Mouse (Mus musculus): Measurements from ENCODE around the gene Zranb1. TPM values are rescaled to one million over a fixed set of nuclear protein-coding genes. Genes with fewer than 3 reads are reported as not detected.

Zranb1 gene
- polyA plus RNA-seq, 1 experiment, result 8.2 TPM

- Histone ChIP-seq H3K27ac (ENCODE audit: insufficient read depth, low read depth, low read length) (no peak overlapping the region), H3K27me3 (replicated peaks; ENCODE audit: control insufficient read depth, insufficient read depth, low read length) (no peaks in the 10 kb centered on the region), H3K4me1 (ENCODE audit: control insufficient read depth, insufficient read depth, low read length) (peaks cover 13% of the 10 kb centered on the region), H3K36me3 (ENCODE audit: control insufficient read depth, insufficient read depth, low read length) (no peaks in the 10 kb centered on the region), H3K4me3 (ENCODE audit: insufficient read depth, low read depth, low read length) (no peak overlapping the region)
- TF ChIP-seq CTCF (conservative IDR thresholded peaks at IDR 0.05; ENCODE audit: insufficient read depth, insufficient read length, low read depth, low read length) (no peak), POLR2A (IDR thresholded peaks at IDR 0.05; ENCODE audit: low read depth, low read length) (no peak)
- DNase-seq, result no peak
- 62% methylated on average over 7 of the region's 7 CpGs for WGBS
Measured at GRCm38 (mm10) chr7:133015416-133016070, 84.6 kb downstream of the Zranb1 start.

- 81% methylated on average over 7 of the region's 7 CpGs for WGBS
- peaks cover 7% of the 10 kb centered on the region for H3K4me1 ChIP-seq (ENCODE audit: control insufficient read depth, insufficient read depth, low read length)
- H3K27me3 ChIP-seq (replicated peaks; ENCODE audit: control insufficient read depth, insufficient read depth, low read length), result no peaks in the 10 kb centered on the region
- no peak overlapping the region for H3K4me3 ChIP-seq (ENCODE audit: insufficient read depth, low read depth, low read length)
- no peak for DNase-seq
- no peak overlapping the region for H3K27ac ChIP-seq (ENCODE audit: insufficient read depth, low read depth, low read length)
- TF ChIP-seq POLR2A (IDR thresholded peaks at IDR 0.05; ENCODE audit: low read depth, low read length) (no peak), CTCF (conservative IDR thresholded peaks at IDR 0.05; ENCODE audit: insufficient read depth, insufficient read length, low read depth, low read length) (no peak)
- H3K36me3 ChIP-seq (ENCODE audit: control insufficient read depth, insufficient read depth, low read length), result no peaks in the 10 kb centered on the region
Measured at GRCm38 (mm10) chr7:133018961-133019360, 88.0 kb downstream of the Zranb1 start.

- DNase-seq, result peak; percentile 63
- no peak overlapping the region for H3K27ac ChIP-seq (ENCODE audit: insufficient read depth, low read depth, low read length)
- WGBS, result 29% methylated on average over 6 of the region's 6 CpGs
- H3K4me1 ChIP-seq (ENCODE audit: control insufficient read depth, insufficient read depth, low read length), result peaks cover 7% of the 10 kb centered on the region
- no peaks in the 10 kb centered on the region for H3K36me3 ChIP-seq (ENCODE audit: control insufficient read depth, insufficient read depth, low read length)
- no peaks in the 10 kb centered on the region for H3K27me3 ChIP-seq (replicated peaks; ENCODE audit: control insufficient read depth, insufficient read depth, low read length)
- TF ChIP-seq CTCF (conservative IDR thresholded peaks at IDR 0.05; ENCODE audit: insufficient read depth, insufficient read length, low read depth, low read length), result no peak
- TF ChIP-seq POLR2A (IDR thresholded peaks at IDR 0.05; ENCODE audit: low read depth, low read length), result no peak
- H3K4me3 ChIP-seq (ENCODE audit: insufficient read depth, low read depth, low read length), result no peak overlapping the region
Measured at GRCm38 (mm10) chr7:133019481-133020020, 88.6 kb downstream of the Zranb1 start.

- Histone ChIP-seq H3K27me3 (replicated peaks; ENCODE audit: control insufficient read depth, insufficient read depth, low read length) (no peaks in the 10 kb centered on the region), H3K4me1 (ENCODE audit: control insufficient read depth, insufficient read depth, low read length) (peaks cover 5% of the 10 kb centered on the region), H3K27ac (ENCODE audit: insufficient read depth, low read depth, low read length) (no peak overlapping the region), H3K4me3 (ENCODE audit: insufficient read depth, low read depth, low read length) (no peak overlapping the region), H3K36me3 (ENCODE audit: control insufficient read depth, insufficient read depth, low read length) (no peaks in the 10 kb centered on the region)
- 54% methylated on average over 1 of the region's 1 CpGs for WGBS
- DNase-seq, result no peak
- TF ChIP-seq CTCF (conservative IDR thresholded peaks at IDR 0.05; ENCODE audit: insufficient read depth, insufficient read length, low read depth, low read length) (no peak), POLR2A (IDR thresholded peaks at IDR 0.05; ENCODE audit: low read depth, low read length) (no peak)
Measured at GRCm38 (mm10) chr7:133024694-133025093, 93.8 kb downstream of the Zranb1 start.

- Histone ChIP-seq H3K27ac (ENCODE audit: insufficient read depth, low read depth, low read length) (no peak overlapping the region), H3K4me1 (ENCODE audit: control insufficient read depth, insufficient read depth, low read length) (no peaks in the 10 kb centered on the region; the same call in 1 of the 2 replicates), H3K36me3 (ENCODE audit: control insufficient read depth, insufficient read depth, low read length) (no peaks in the 10 kb centered on the region), H3K27me3 (replicated peaks; ENCODE audit: control insufficient read depth, insufficient read depth, low read length) (no peaks in the 10 kb centered on the region), H3K4me3 (ENCODE audit: insufficient read depth, low read depth, low read length) (no peak overlapping the region)
- 96% methylated on average over 4 of the region's 4 CpGs for WGBS
- no peak for TF ChIP-seq POLR2A (IDR thresholded peaks at IDR 0.05; ENCODE audit: low read depth, low read length)
- TF ChIP-seq CTCF (conservative IDR thresholded peaks at IDR 0.05; ENCODE audit: insufficient read depth, insufficient read length, low read depth, low read length), result no peak
- DNase-seq, result no peak
Measured at GRCm38 (mm10) chr7:133027930-133028329, 97.0 kb downstream of the Zranb1 start.

GRCm38 (mm10) chr7:133029004-133029403 lies 98.1 kb downstream of the Zranb1 start:
- DNase-seq, result no peak
- Histone ChIP-seq H3K36me3 (ENCODE audit: control insufficient read depth, insufficient read depth, low read length) (no peaks in the 10 kb centered on the region), H3K27me3 (replicated peaks; ENCODE audit: control insufficient read depth, insufficient read depth, low read length) (no peaks in the 10 kb centered on the region), H3K27ac (ENCODE audit: insufficient read depth, low read depth, low read length) (no peak overlapping the region), H3K4me3 (ENCODE audit: insufficient read depth, low read depth, low read length) (no peak overlapping the region), H3K4me1 (ENCODE audit: control insufficient read depth, insufficient read depth, low read length) (no peaks in the 10 kb centered on the region; the same call in 1 of the 2 replicates)
- WGBS, result 78% methylated on average over 8 of the region's 8 CpGs
- TF ChIP-seq CTCF (conservative IDR thresholded peaks at IDR 0.05; ENCODE audit: insufficient read depth, insufficient read length, low read depth, low read length) (no peak), POLR2A (IDR thresholded peaks at IDR 0.05; ENCODE audit: low read depth, low read length) (no peak)

- Histone ChIP-seq H3K4me1 (ENCODE audit: control insufficient read depth, insufficient read depth, low read length) (no peaks in the 10 kb centered on the region; the same call in 1 of the 2 replicates), H3K27me3 (replicated peaks; ENCODE audit: control insufficient read depth, insufficient read depth, low read length) (no peaks in the 10 kb centered on the region), H3K27ac (ENCODE audit: insufficient read depth, low read depth, low read length) (no peak overlapping the region), H3K36me3 (ENCODE audit: control insufficient read depth, insufficient read depth, low read length) (no peaks in the 10 kb centered on the region), H3K4me3 (ENCODE audit: insufficient read depth, low read depth, low read length) (no peak overlapping the region)
- DNase-seq, result no peak
- 46% methylated on average over 8 of the region's 8 CpGs for WGBS
- TF ChIP-seq POLR2A (IDR thresholded peaks at IDR 0.05; ENCODE audit: low read depth, low read length), result no peak
- TF ChIP-seq CTCF (conservative IDR thresholded peaks at IDR 0.05; ENCODE audit: insufficient read depth, insufficient read length, low read depth, low read length), result no peak
Measured at GRCm38 (mm10) chr7:133029496-133030047, 98.6 kb downstream of the Zranb1 start.
